Mouse (Mus musculus): ENCODE results near the gene Trib2.

Trib2 gene

GRCm38 (mm10) chr12:15816740-15817178, at the start of gene Trib2:
Gene Trib2 (minus strand): TSS chr12:15816922.
- DNase-seq: peak; percentile 91 to 92

- no peak for DNase-seq
Observed at GRCm38 (mm10) chr12:15858005-15858404, 41.3 kb upstream of the Trib2 start.

- no peak for DNase-seq
Observed at GRCm38 (mm10) chr12:15855891-15856290, 39.2 kb upstream of the Trib2 start.

- no peak for DNase-seq
Observed at GRCm38 (mm10) chr12:15852781-15853180, 36.1 kb upstream of the Trib2 start.

- no peak for DNase-seq
Observed at GRCm38 (mm10) chr12:15852031-15852430, 35.3 kb upstream of the Trib2 start.

GRCm38 (mm10) chr12:15850441-15850895, 33.7 kb upstream of the Trib2 start:
- DNase-seq: peak; percentile 25 to 41

GRCm38 (mm10) chr12:15849861-15850294, 33.2 kb upstream of the Trib2 start:
- DNase-seq: peak; percentile 70 to 90

GRCm38 (mm10) chr12:15848391-15848790, 31.7 kb upstream of the Trib2 start:
- no peak for DNase-seq

GRCm38 (mm10) chr12:15844701-15845100, 28.0 kb upstream of the Trib2 start:
- no peak for DNase-seq

GRCm38 (mm10) chr12:15840864-15841557, 24.3 kb upstream of the Trib2 start:
- no peak for DNase-seq

- no peak for DNase-seq
Observed at GRCm38 (mm10) chr12:15838201-15838600, 21.5 kb upstream of the Trib2 start.

- no peak for DNase-seq
Observed at GRCm38 (mm10) chr12:15837566-15837965, 20.8 kb upstream of the Trib2 start.

- DNase-seq: no peak
Observed at GRCm38 (mm10) chr12:15832674-15833052, 15.9 kb upstream of the Trib2 start.

GRCm38 (mm10) chr12:15831941-15832673, 15.4 kb upstream of the Trib2 start:
- DNase-seq: no peak

- no peak for DNase-seq
Observed at GRCm38 (mm10) chr12:15830750-15831149, 14.0 kb upstream of the Trib2 start.

GRCm38 (mm10) chr12:15828815-15829398, 12.2 kb upstream of the Trib2 start:
- no peak for DNase-seq

- DNase-seq: no peak
Observed at GRCm38 (mm10) chr12:15821019-15821418, 4.3 kb upstream of the Trib2 start.

GRCm38 (mm10) chr12:15817365-15817764, 643 bp upstream of the Trib2 start:
- peak; percentile 37 to 48 for DNase-seq

GRCm38 (mm10) chr12:15816254-15816605, 492 bp downstream of the Trib2 start:
- DNase-seq: peak; percentile 58 to 60

- DNase-seq: peak; percentile 69 to 72
Observed at GRCm38 (mm10) chr12:15815576-15816253, 1.0 kb downstream of the Trib2 start.

GRCm38 (mm10) chr12:15815170-15815575, 1.5 kb downstream of the Trib2 start:
- peak; percentile 39 to 50 for DNase-seq

- DNase-seq: peak; percentile 21 to 35
Observed at GRCm38 (mm10) chr12:15814249-15815081, 2.3 kb downstream of the Trib2 start.
